Mouse (Mus musculus) NIH3T3 (cell line): ENCODE data around the gene Pdia3.
"Not testable (repeated sequence)": the region's sequence is repeated elsewhere in the genome, so short reads cannot be mapped to it uniquely, and the experiment has no call there.

Experiments
- DNase-seq: peaks from one replicate; pipeline ENCODE4 v3.0.0-alpha.2; 2012; ENCODE audit warnings: low read depth

Pdia3 gene

GRCm38 (mm10) chr2:121477491-121478266 lies 64.1 kb downstream of the Pdia3 start:
- DNase-seq, result no peak

GRCm38 (mm10) chr2:121480498-121480897 lies 66.9 kb downstream of the Pdia3 start:
- DNase-seq, result peak; percentile 71

GRCm38 (mm10) chr2:121480916-121481315 lies 67.3 kb downstream of the Pdia3 start:
- not testable (repeated sequence) for DNase-seq

- no peak for DNase-seq
Measured at GRCm38 (mm10) chr2:121483576-121483975, 70.0 kb downstream of the Pdia3 start.

- DNase-seq, result not testable (repeated sequence)
Measured at GRCm38 (mm10) chr2:121484403-121484802, 70.8 kb downstream of the Pdia3 start.
